Mouse (Mus musculus) stomach, embryonic 15.5 days (tissue): Measurements from ENCODE around the gene Lrit3. TPM values are rescaled to one million over a fixed set of nuclear protein-coding genes. Genes with fewer than 3 reads are reported as not detected.

Experiments
- ATAC-seq: fragments of 200-750 bp; cut with Nextera tagmentation; 2 replicates; pipeline ENCODE4 v1.8.0; 2017; ENCODE audit warnings: low read depth, moderate number of reproducible peaks, moderate TSS enrichment; ENCODE audit not compliant: insufficient read depth, low FRiP score
- H3K27ac ChIP-seq: fragments of 300-500 bp; sonication (generic); 2 replicates; pipeline ENCODE4 v1.5.1; 2015; ENCODE audit warnings: mild to moderate bottlenecking, inconsistent platforms
- H3K27me3 ChIP-seq: fragments of 300-500 bp; sonication (generic); replicated peaks from 2 replicates; pipeline ENCODE4 v1.6.1; 2015; ENCODE audit warnings: inconsistent platforms
- H3K36me3 ChIP-seq: fragments of 300-500 bp; sonication (generic); 2 replicates; pipeline ENCODE4 v1.6.1; 2015; ENCODE audit warnings: inconsistent platforms
- H3K4me1 ChIP-seq: fragments of 300-500 bp; sonication (generic); 2 replicates; pipeline ENCODE4 v1.6.1; 2015; ENCODE audit warnings: inconsistent platforms
- H3K4me2 ChIP-seq: fragments of 300-500 bp; sonication (generic); 2 replicates; pipeline ENCODE4 v1.6.1; 2015; ENCODE audit warnings: mild to moderate bottlenecking, inconsistent platforms
- H3K4me3 ChIP-seq: fragments of 300-500 bp; sonication (generic); replicated peaks from 2 replicates; pipeline ENCODE4 v1.5.1; 2015; ENCODE audit warnings: inconsistent platforms
- H3K9ac ChIP-seq: fragments of 300-500 bp; sonication (generic); 2 replicates; pipeline ENCODE4 v1.6.1; 2015; ENCODE audit warnings: inconsistent platforms
- H3K9me3 ChIP-seq: fragments of 300-500 bp; sonication (generic); 2 replicates; pipeline ENCODE4 v1.6.1; 2016; ENCODE audit warnings: inconsistent platforms
- WGBS: fragments of 180-500 bp; shearing (Covaris S2); methylation state at CpG from one replicate; pipeline ENCODE4 v1.1.7; 2015; 5-methylcytosine and 5-hydroxymethylcytosine counted together
- polyA plus RNA-seq: library from polyadenylated mRNA; unstranded; fragments of >200 nt; fragmentation: Nextera tagmentation; extraction: Ambion mirVana; gene quantifications from 2 replicates; pipeline ENCODE4 v1.2.1, GENCODE M21; 2015

The Lrit3 gene
- polyA plus RNA-seq, result not detected in 2 replicates

DNA sequence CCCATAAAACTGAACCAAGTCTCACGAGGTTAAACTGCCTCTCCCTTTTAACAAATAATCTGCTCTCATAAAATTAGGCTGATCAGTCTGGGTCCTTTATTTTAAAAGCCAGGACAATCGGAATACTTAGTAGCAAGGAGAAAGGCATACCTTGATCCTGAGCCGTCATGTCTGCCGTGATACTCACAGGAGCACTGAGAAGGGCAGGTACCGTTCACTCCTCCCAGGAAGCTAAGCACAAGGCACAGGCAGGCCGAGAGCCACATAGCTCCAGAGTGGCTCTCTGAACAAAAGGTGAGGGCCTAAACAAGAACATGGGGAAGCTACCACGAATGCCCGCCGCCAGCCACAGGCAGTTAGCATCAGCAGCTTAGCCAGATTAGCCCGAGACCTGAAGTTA lies at the start of gene Lrit3:
Lrit3 (minus strand) TSS at position 266 of the 400 bp plus-strand sequence.
- peak within 1 kb of the TSS; percentile 27; the same call in 1 of the 2 replicates for H3K4me2 ChIP-seq

DNA sequence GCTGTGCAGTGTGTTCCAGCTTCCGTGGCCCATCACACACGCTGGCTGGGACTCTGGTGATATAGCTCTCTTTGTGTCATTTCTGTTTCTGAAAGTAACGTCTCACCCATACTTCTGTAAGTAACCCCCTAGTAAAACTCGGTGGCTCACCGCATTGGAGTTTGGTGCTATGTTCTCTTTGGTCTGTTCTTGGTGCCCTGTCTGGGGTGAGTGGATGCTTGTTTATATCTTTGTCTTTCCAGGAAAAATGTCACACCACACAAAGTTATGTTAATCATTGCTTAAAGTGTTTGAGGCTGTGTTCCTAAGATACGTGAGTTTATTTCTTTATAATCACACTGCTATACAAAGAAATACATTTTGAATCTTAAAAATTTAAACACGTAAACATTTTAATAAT lies 43.0 kb upstream of the Lrit3 start:
- 76% methylated on average over 7 of the region's 7 CpGs for WGBS
- Histone ChIP-seq H3K9me3 (no peaks in the 10 kb centered on the region), H3K4me1 (no peaks in the 10 kb centered on the region), H3K9ac (no peak overlapping the region), H3K4me3 (no peak overlapping the region), H3K27ac (no peak overlapping the region), H3K36me3 (no peaks in the 10 kb centered on the region), H3K4me2 (no peak overlapping the region), H3K27me3 (no peaks in the 10 kb centered on the region)
- ATAC-seq, result no peak

More for the DNA sequence above, at the start of gene Lrit3:
- no peaks in the 10 kb centered on the region for H3K36me3 ChIP-seq
- 73% methylated on average over 10 of the region's 10 CpGs for WGBS
- H3K27ac ChIP-seq, result no peak within 1 kb of the TSS
- no peak within 1 kb of the TSS for H3K4me3 ChIP-seq
- no peaks in the 10 kb centered on the region for H3K9me3 ChIP-seq
- no peak within 1 kb of the TSS for H3K9ac ChIP-seq
- ATAC-seq, result no peak
- H3K4me1 ChIP-seq, result no peaks in the 10 kb centered on the region
- no peaks in the 10 kb centered on the region for H3K27me3 ChIP-seq

DNA sequence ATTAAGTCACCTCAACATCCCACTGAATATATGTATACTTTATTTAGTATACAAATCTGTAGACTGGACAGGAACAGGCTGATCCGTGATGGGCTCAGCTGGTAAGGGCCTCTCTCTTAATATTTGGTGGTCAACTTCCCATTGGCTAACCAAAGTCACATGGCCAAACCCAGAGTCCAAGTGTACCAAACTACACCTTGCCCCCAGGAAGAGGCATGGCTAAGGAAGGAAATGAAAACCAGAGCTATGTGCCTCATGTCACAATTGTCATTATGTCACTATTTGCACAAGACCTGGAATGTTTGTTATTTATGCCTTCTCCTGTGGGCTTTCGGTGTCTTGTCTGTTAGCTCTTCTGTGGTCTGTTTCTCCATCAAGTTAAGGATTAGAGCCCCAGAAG lies 42.0 kb upstream of the Lrit3 start:
- Histone ChIP-seq H3K9me3 (no peaks in the 10 kb centered on the region), H3K9ac (no peak overlapping the region), H3K27ac (no peak overlapping the region), H3K4me2 (no peak overlapping the region), H3K36me3 (no peaks in the 10 kb centered on the region), H3K4me1 (no peaks in the 10 kb centered on the region), H3K4me3 (no peak overlapping the region), H3K27me3 (no peaks in the 10 kb centered on the region)
- WGBS, result 72% methylated on average over 2 of the region's 2 CpGs
- no peak for ATAC-seq

DNA sequence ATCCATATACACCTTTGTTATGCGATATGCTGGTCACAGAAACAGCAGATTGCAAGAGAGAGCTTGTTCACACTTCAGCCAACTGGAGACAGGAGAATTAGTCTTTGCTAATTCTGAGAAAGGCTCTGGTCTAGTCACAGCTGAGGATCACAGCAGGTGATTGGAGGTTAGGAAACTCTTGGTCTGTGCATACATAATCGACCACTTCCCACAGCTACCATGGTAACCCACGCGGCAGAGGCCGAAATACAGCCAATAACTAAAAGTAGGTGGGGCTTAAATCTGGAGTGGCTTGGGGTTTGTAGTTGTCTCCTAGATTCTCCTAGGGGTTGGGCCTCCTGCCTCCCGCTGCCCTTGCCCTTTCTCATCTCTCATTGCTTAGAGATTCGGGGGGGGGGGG lies 34.2 kb upstream of the Lrit3 start:
- Histone ChIP-seq H3K4me3 (no peak overlapping the region), H3K27ac (no peak overlapping the region), H3K36me3 (no peaks in the 10 kb centered on the region), H3K27me3 (no peaks in the 10 kb centered on the region), H3K4me1 (0 out of 2 replicates have a peak, but pooled peaks cover 3% of the 10 kb centered on the region), H3K4me2 (no peak overlapping the region), H3K9ac (no peak overlapping the region), H3K9me3 (no peaks in the 10 kb centered on the region)
- WGBS, result 38% methylated on average over 7 of the region's 7 CpGs
- no peak for ATAC-seq

DNA sequence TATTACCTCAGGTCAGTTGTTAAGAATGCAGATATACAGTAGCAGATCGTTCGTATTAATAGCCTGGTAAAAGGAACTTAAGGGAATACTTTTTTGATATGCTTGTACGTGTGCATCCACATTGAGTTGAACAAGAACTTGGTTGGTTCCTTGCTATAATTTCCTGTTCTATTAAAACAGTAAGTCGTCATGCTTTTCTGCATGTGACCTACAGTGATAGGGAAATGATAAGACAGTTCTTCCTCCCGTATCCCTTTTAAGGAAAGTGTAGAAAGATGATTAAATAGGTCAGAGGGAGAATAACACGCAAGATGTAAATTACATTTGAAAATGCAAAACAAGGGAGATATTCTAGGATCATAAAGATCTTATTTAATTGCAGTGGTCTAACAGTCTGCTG lies 33.1 kb upstream of the Lrit3 start:
- no peak overlapping the region for H3K4me3 ChIP-seq
- H3K36me3 ChIP-seq, result no peaks in the 10 kb centered on the region
- H3K9ac ChIP-seq, result no peak overlapping the region
- no peaks in the 10 kb centered on the region for H3K27me3 ChIP-seq
- 71% methylated on average over 6 of the region's 6 CpGs for WGBS
- no peaks in the 10 kb centered on the region for H3K9me3 ChIP-seq
- H3K27ac ChIP-seq, result no peak overlapping the region; the same call in 1 of the 2 replicates
- H3K4me2 ChIP-seq, result no peak overlapping the region
- H3K4me1 ChIP-seq, result 0 out of 2 replicates have a peak, but pooled peaks cover 3% of the 10 kb centered on the region
- no peak for ATAC-seq

DNA sequence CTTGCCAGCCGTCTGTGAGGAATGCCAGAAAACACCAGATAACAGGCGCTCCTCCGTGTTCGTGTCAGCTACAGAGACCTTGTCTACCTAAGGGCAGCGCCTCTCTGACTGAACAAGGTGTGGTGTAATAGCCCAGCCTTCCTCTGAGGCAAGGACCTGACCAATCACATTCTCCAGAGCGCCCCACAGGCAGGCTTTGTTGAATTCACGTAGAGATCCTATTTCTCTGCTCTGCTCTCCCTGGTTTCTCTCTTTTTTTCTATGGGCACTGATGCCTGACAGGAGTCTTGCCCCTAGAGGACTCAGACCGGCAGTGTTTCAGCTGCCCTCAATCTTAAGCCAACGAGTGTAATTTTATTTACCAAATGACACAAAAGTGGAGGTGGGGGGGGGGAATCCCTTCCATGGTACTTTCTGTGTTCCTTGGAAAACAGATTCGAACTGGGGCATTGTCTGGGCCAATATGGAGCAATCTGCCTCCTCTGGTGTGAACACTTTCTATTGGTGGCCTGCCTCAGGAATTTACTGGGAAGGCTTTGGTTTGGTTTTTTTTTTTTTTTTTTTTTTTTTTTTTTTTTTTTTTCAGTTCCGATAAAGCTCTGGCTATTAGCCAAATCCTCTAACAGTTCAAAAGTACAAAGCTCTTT lies 32.3 kb upstream of the Lrit3 start:
- peak; percentile 77 for ATAC-seq
- Histone ChIP-seq H3K9me3 (no peaks in the 10 kb centered on the region), H3K4me3 (peak overlapping the region; percentile 24; the same call in 1 of the 2 replicates), H3K4me2 (peak overlapping the region; percentile 40), H3K4me1 (0 out of 2 replicates have a peak, but pooled peaks cover 3% of the 10 kb centered on the region), H3K27ac (peak overlapping the region; percentile 82), H3K9ac (no peak overlapping the region), H3K27me3 (no peaks in the 10 kb centered on the region), H3K36me3 (no peaks in the 10 kb centered on the region)
- WGBS, result 16% methylated on average over 11 of the region's 11 CpGs

DNA sequence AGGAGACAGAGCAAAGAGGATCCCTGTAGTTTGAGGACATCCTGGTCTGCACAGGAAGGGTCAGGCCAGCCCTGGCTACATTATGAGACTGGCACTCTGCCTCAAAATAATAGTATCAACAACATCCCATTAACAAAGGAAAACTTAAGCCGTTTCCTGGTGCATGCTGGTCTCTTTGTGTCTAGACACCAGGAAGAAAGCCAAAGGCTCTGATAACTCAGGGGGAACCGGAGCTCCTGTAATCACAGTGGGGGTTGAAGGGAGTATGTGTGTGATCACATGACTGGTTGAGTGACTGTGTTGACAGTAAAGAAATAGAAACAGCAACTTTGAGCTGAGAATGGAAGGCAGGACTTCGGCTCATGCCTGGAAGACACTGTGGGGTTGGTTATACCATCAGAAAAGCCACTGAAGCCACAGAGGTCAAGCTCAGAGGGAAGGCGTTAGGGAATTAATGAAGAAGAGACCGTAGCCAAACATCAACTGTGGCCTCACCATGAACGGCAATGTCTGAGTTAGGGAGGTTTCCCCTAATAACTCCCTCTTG lies 31.6 kb upstream of the Lrit3 start, which contains the start of gene Cfi:
Cfi (plus strand) TSS at position 497 of the 547 bp plus-strand sequence.
- H3K27me3 ChIP-seq, result no peaks in the 10 kb centered on the region
- H3K36me3 ChIP-seq, result no peaks in the 10 kb centered on the region
- H3K4me2 ChIP-seq, result peak within 1 kb of the TSS; percentile 40
- H3K4me1 ChIP-seq, result 0 out of 2 replicates have a peak, but pooled peaks cover 3% of the 10 kb centered on the region
- 47% methylated on average over 6 of the region's 6 CpGs for WGBS
- H3K9me3 ChIP-seq, result no peaks in the 10 kb centered on the region
- ATAC-seq, result 0 out of 2 replicates have a peak, but pooled peaks have one; percentile 12
- peak within 1 kb of the TSS; percentile 82 for H3K27ac ChIP-seq
- peak within 1 kb of the TSS; percentile 24; the same call in 1 of the 2 replicates for H3K4me3 ChIP-seq
- H3K9ac ChIP-seq, result no peak within 1 kb of the TSS

DNA sequence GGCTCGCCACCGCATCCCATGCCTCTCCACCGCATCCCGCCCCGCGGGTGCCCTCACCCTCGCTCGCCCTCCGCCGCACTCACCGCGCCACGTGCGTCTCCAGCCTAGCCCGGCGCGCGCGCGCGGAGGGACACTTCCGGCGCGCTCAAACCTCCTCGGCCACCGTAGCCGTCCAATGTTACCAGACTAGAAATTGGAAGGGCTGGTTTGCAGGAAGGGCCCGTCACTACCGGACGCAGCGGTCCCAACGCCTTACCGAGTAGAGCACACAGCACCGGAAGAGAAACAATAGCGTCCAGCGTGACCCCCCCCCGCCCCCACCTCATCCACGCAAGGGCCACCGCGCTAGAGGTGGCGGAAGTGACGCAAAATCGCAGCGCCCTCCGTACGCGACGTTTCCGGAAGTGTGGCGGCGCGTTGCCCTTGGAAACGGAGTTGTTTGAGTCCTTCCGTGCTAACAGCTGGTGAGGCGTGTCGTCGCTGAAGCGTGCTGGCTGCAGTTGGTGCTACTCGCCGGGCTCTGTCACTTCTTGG lies 27.3 kb upstream of the Lrit3 start, which contains the start of gene Gar1:
Gar1 (minus strand) TSS at position 362 of the 534 bp plus-strand sequence.
- H3K27ac ChIP-seq, result peak within 1 kb of the TSS; percentile 94
- peaks cover 10% of the 10 kb centered on the region; the same call in 1 of the 2 replicates for H3K4me1 ChIP-seq
- H3K4me2 ChIP-seq, result peak within 1 kb of the TSS; percentile 84
- H3K4me3 ChIP-seq, result peak within 1 kb of the TSS; percentile 98
- H3K9ac ChIP-seq, result peak within 1 kb of the TSS; percentile 86
- 0% methylated on average over 59 of the region's 60 CpGs for WGBS
- ATAC-seq, result peak; percentile 86
- no peaks in the 10 kb centered on the region for H3K27me3 ChIP-seq
- H3K9me3 ChIP-seq, result no peaks in the 10 kb centered on the region
- H3K36me3 ChIP-seq, result peaks cover 4% of the 10 kb centered on the region; the same call in 1 of the 2 replicates

DNA sequence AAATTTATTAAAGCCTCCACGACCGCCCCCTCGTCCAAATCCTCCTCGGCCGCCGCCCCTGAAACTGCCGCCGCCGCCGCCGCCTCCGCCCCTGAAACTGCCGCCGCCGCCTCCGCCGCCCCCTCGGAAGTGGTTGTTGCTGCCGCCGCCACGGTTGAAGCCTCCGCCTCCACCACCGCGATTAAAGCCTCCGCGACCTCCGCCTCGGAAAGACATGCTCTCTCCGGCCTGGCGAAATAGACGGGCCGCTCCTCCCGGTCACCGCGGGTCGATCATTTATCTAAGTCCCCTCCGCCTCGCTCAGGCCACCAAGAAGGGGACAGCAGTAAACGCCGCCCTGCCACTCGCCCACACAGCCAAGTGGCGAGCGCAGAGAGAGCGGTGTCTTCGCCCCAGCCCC lies 26.8 kb upstream of the Lrit3 start:
- H3K36me3 ChIP-seq, result peaks cover 6% of the 10 kb centered on the region; the same call in 1 of the 2 replicates
- H3K4me2 ChIP-seq, result peak overlapping the region; percentile 63
- peak overlapping the region; percentile 86 for H3K9ac ChIP-seq
- H3K4me3 ChIP-seq, result peak overlapping the region; percentile 98
- 0% methylated on average over 39 of the region's 45 CpGs for WGBS
- 0 out of 2 replicates have a peak, but pooled peaks have one; percentile 4 for ATAC-seq
- H3K9me3 ChIP-seq, result no peaks in the 10 kb centered on the region
- peak overlapping the region; percentile 94 for H3K27ac ChIP-seq
- H3K27me3 ChIP-seq, result no peaks in the 10 kb centered on the region
- peaks cover 9% of the 10 kb centered on the region; the same call in 1 of the 2 replicates for H3K4me1 ChIP-seq

DNA sequence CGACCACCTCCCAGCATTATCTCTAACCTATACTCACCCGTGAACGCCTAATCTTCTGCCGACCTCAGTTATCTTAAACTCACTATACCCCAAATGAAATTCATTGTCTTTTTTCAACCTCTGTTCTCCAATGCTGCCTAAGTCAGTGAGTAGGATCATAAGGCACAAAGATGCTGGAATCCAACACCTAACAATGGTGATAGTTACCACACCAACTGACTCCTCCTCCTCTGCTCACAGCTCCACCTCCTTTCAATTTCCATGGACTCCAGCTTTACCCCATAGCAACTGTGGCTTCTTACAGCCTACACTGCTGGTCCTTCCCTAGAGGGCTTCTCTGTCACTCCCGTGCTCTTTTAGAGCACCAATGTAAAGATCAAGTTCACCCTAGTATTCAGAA lies 23.9 kb upstream of the Lrit3 start:
- ATAC-seq, result no peak
- WGBS, result 82% methylated on average over 5 of the region's 5 CpGs

DNA sequence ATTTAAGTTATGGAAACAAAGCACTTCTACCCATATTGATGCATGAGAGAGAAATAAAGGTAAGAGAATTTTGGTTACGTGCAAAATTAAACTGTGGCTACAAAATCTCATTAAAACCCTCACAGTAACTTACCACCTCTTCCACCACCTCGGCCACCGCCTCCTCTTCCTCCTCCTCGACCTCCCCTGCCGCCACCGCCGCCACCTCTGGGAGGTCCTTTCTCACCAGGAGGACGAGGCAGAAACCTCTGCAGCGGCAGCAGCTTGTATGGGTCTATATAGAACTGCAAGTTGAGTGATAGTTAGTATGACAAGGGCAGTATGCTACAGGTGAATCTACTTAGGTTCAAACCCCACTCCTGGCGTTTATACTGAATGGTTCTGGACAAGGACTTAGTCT lies 22.9 kb upstream of the Lrit3 start:
- Histone ChIP-seq H3K27me3 (no peaks in the 10 kb centered on the region), H3K9me3 (no peaks in the 10 kb centered on the region), H3K9ac (no peak overlapping the region), H3K36me3 (peaks cover 14% of the 10 kb centered on the region), H3K4me2 (no peak overlapping the region), H3K4me1 (peaks cover 7% of the 10 kb centered on the region; the same call in 1 of the 2 replicates), H3K4me3 (no peak overlapping the region), H3K27ac (no peak overlapping the region)
- WGBS, result 91% methylated on average over 10 of the region's 10 CpGs
- ATAC-seq, result no peak

More for the DNA sequence above, 23.9 kb upstream of the Lrit3 start:
- Histone ChIP-seq H3K27me3 (no peaks in the 10 kb centered on the region), H3K4me2 (no peak overlapping the region), H3K4me3 (no peak overlapping the region), H3K9me3 (no peaks in the 10 kb centered on the region), H3K9ac (no peak overlapping the region), H3K36me3 (peaks cover 14% of the 10 kb centered on the region), H3K27ac (no peak overlapping the region), H3K4me1 (peaks cover 7% of the 10 kb centered on the region; the same call in 1 of the 2 replicates)

DNA sequence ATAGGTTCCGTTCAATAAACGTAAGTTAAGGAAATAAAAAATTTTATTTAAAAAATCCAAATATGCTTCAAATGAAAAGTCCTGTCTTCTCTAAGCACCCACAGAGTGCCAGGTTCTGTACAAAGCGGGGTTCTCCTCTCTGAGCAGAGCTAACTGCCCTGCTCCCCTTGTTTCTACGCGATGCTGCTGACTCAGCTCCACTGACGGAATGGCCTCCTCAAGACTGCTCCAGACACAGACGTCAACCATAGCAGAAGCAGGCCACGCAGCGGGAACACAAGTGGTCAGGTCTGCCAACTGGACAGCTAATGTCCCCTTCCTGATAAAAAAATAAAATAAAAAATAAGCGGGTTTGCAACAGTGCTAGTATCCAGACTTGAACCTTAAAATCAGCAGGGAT lies 21.1 kb upstream of the Lrit3 start:
- Histone ChIP-seq H3K4me1 (peaks cover 6% of the 10 kb centered on the region; the same call in 1 of the 2 replicates), H3K9me3 (no peaks in the 10 kb centered on the region), H3K27ac (no peak overlapping the region), H3K4me3 (no peak overlapping the region), H3K9ac (no peak overlapping the region), H3K4me2 (no peak overlapping the region), H3K27me3 (no peaks in the 10 kb centered on the region), H3K36me3 (peaks cover 14% of the 10 kb centered on the region)
- ATAC-seq, result no peak
- 91% methylated on average over 10 of the region's 10 CpGs for WGBS
